ENCODE assay signal across 8 mouse cellular contexts in the genomic region with DNA sequence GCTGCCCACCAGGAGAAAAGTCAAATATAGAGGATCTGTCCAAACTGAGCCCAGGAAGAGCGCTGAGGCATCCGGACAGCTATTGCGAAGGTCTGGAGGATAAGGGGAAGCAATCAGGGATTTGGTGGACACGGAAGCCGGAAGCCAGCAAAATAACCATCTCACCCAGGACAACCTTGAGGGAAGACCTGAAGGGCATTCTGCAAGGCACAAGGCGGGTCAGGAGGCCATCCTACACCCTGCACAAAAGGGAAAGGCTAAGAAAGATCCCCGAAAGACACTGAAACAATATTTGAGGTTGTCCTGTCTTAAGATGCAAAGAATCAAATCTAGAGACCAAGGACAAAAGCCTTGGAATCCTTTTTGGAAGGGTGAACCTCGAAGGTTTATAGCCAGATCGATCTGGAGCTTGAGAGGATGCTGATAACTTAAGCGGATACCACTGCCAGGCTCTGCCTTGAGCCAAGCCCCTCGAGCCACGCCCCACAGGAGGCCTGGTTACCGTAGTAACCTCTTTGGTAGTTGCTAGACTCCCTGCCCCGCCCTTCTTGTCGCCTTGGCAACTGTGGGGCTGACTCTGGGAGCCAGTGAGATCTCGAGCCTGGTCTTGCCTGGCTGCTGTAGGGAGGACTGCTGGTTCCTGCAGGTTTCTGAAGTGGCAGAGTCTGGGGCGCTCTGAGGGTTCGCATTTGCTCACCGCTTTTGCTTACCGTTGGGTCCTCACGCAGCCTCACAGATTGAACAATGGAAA. TPM values are rescaled to one million over a fixed set of nuclear protein-coding genes. Genes with fewer than 3 reads are reported as not detected.
DNase-seq lines count a peak whose midpoint lies in the region; ATAC-seq and TF ChIP-seq lines count a peak whose summit lies in the region.

No protein-coding gene starts in this region.

- no peak for TF ChIP-seq CTCF in G1E (IDR thresholded peaks at IDR 0.05; ENCODE audit: low read depth, low read length)
- TF ChIP-seq CTCF in layer of hippocampus, adult 2 months (conservative IDR thresholded peaks at IDR 0.05): no peak

- ATAC-seq in G1E (ENCODE audit: extremely low read depth, insufficient number of reproducible peaks, low FRiP score, poor library complexity, severe bottlenecking): peak; percentile 40; the same call in 1 of the 2 replicates
- peak; percentile 90 for ATAC-seq in lung, embryonic 15.5 days (ENCODE audit: borderline replicate concordance, extremely low read depth, low FRiP score, low TSS enrichment)
- no peak for ATAC-seq in erythroblast, adult 5-6 weeks (replicated peaks; ENCODE audit: low FRiP score, poor library complexity, severe bottlenecking)

- H3K9me3 ChIP-seq in G1E (replicated peaks): no peaks in the 10 kb centered on the region
- H3K9me3 ChIP-seq in forebrain, embryonic 10.5 days: peaks cover 10% of the 10 kb centered on the region; the same call in 1 of the 2 replicates
- H3K9me3 ChIP-seq in lung, embryonic 15.5 days: no peaks in the 10 kb centered on the region

- WGBS in forebrain, embryonic 10.5 days: 24% methylated on average over 21 of the region's 21 CpGs
- 25% methylated on average over 21 of the region's 21 CpGs for WGBS in lung, embryonic 15.5 days

- H3K36me3 ChIP-seq in G1E (replicated peaks): no peaks in the 10 kb centered on the region
- no peaks in the 10 kb centered on the region for H3K36me3 ChIP-seq in forebrain, embryonic 10.5 days (replicated peaks)
- H3K36me3 ChIP-seq in lung, embryonic 15.5 days: no peaks in the 10 kb centered on the region

- no peak overlapping the region for H3K9ac ChIP-seq in lung, embryonic 15.5 days

- peaks cover 10% of the 10 kb centered on the region for H3K27me3 ChIP-seq in G1E (ENCODE audit: insufficient read depth, low read length)
- peaks cover 13% of the 10 kb centered on the region for H3K27me3 ChIP-seq in forebrain, embryonic 10.5 days (ENCODE audit: poor library complexity, severe bottlenecking)
- H3K27me3 ChIP-seq in lung, embryonic 15.5 days: 0 out of 2 replicates have a peak, but pooled peaks cover 3% of the 10 kb centered on the region

- H3K4me3 ChIP-seq in G1E (ENCODE audit: low read depth, low read length): no peak overlapping the region
- H3K4me3 ChIP-seq in brown adipose tissue, adult 24 weeks (ENCODE audit: insufficient read depth, low read depth, low read length): peak overlapping the region; percentile 47
- peak overlapping the region; percentile 56 for H3K4me3 ChIP-seq in forebrain, embryonic 10.5 days
- H3K4me3 ChIP-seq in layer of hippocampus, adult 2 months: peak overlapping the region; percentile 57
- H3K4me3 ChIP-seq in lung, embryonic 15.5 days: peak overlapping the region; percentile 33

- no peak overlapping the region for H3K27ac ChIP-seq in brown adipose tissue, adult 24 weeks (replicated peaks; ENCODE audit: low read depth, low read length)
- peak overlapping the region; percentile 89 for H3K27ac ChIP-seq in forebrain, embryonic 10.5 days
- H3K27ac ChIP-seq in layer of hippocampus, adult 2 months: peak overlapping the region; percentile 66
- no peak overlapping the region for H3K27ac ChIP-seq in lung, embryonic 15.5 days

- DNase-seq in G1E (ENCODE audit: low spot score): no peak
- DNase-seq in forebrain, embryonic 10.5 days (ENCODE audit: extremely low spot score, low spot score): peak; percentile 98
- peak; percentile 59 for DNase-seq in heart, postnatal 4 days
- DNase-seq in layer of hippocampus, adult 2 months (ENCODE audit: low spot score in 2 of 2): peak; percentile 77 to 89
- DNase-seq in retina, embryonic 14.5 days (ENCODE audit: low spot score): peak; percentile 97

- peak overlapping the region; percentile 55 for H3K4me2 ChIP-seq in lung, embryonic 15.5 days

- H3K4me1 ChIP-seq in G1E (ENCODE audit: insufficient read depth, low read depth, low read length): peaks cover 3% of the 10 kb centered on the region
- H3K4me1 ChIP-seq in brown adipose tissue, adult 24 weeks (ENCODE audit: control insufficient read depth, insufficient read depth, insufficient read length, low read length): no peaks in the 10 kb centered on the region
- peaks cover 25% of the 10 kb centered on the region for H3K4me1 ChIP-seq in forebrain, embryonic 10.5 days
- peaks cover 7% of the 10 kb centered on the region; the same call in 1 of the 2 replicates for H3K4me1 ChIP-seq in lung, embryonic 15.5 days

RNA-seq across cellular contexts. Expression of a gene that starts 13.1 kb away (rescaled TPM):
- total RNA-seq in G1E (2014; fragmentation: Nextera tagmentation) (not detected in 2 replicates), G1E (2017) (0.05 and 0.06 TPM in 2 replicates)
- under 0.01 TPM in 1 of 2 replicates, not detected in the other for polyA plus RNA-seq in G1E (2012)
- polyA plus RNA-seq in brown adipose tissue, adult 24 weeks (2012; ENCODE audit: insufficient read depth, insufficient read length, missing spikeins): not detected in 2 replicates
- 41.4 and 41.5 TPM in 2 replicates for polyA plus RNA-seq in forebrain, embryonic 10.5 days (2016; fragmentation: Nextera tagmentation; extraction: Ambion mirVana)
- total RNA-seq in heart, postnatal 4 days (2021): 1 to 10 TPM; 6.2 to 7.5 TPM
- 100 to 1,000 TPM; 609 to 644 TPM for total RNA-seq in layer of hippocampus, adult 2 months (2021)
- 6.5 and 10.8 TPM in 2 replicates for polyA plus RNA-seq in lung, embryonic 15.5 days (2015; fragmentation: Nextera tagmentation; extraction: Ambion mirVana)
- not detected in 2 replicates for total RNA-seq in erythroblast, adult 5-6 weeks (2015; ENCODE audit: low replicate concordance)
- total RNA-seq in erythroblast, adult 5-6 weeks (2017; ENCODE audit: low replicate concordance): under 0.01 TPM in 1 of 2 replicates, not detected in the other

RNA-seq across cellular contexts. Expression of a gene that starts 20.2 kb away (rescaled TPM):
- total RNA-seq in G1E (2014; fragmentation: Nextera tagmentation) (not detected in 2 replicates), G1E (2017) (not detected in 2 replicates)
- not detected in 2 replicates for polyA plus RNA-seq in G1E (2012)
- polyA plus RNA-seq in brown adipose tissue, adult 24 weeks (2012; ENCODE audit: insufficient read depth, insufficient read length, missing spikeins): not detected in 2 replicates
- polyA plus RNA-seq in forebrain, embryonic 10.5 days (2016; fragmentation: Nextera tagmentation; extraction: Ambion mirVana): not detected in 2 replicates
- not detected for total RNA-seq in heart, postnatal 4 days (2021)
- not detected for total RNA-seq in layer of hippocampus, adult 2 months (2021)
- polyA plus RNA-seq in lung, embryonic 15.5 days (2015; fragmentation: Nextera tagmentation; extraction: Ambion mirVana): not detected in 2 replicates
- total RNA-seq in erythroblast, adult 5-6 weeks (2015; ENCODE audit: low replicate concordance): not detected in 2 replicates
- not detected in 2 replicates for total RNA-seq in erythroblast, adult 5-6 weeks (2017; ENCODE audit: low replicate concordance)

RNA-seq across cellular contexts. Expression of a gene that starts 45.9 kb away (rescaled TPM):
- total RNA-seq in G1E (2014; fragmentation: Nextera tagmentation) (not detected in 2 replicates), G1E (2017) (0.05 TPM in 1 of 2 replicates, not detected in the other)
- polyA plus RNA-seq in G1E (2012): not detected in 2 replicates
- not detected in 2 replicates for polyA plus RNA-seq in brown adipose tissue, adult 24 weeks (2012; ENCODE audit: insufficient read depth, insufficient read length, missing spikeins)
- 0.92 and 1.0 TPM in 2 replicates for polyA plus RNA-seq in forebrain, embryonic 10.5 days (2016; fragmentation: Nextera tagmentation; extraction: Ambion mirVana)
- not detected for total RNA-seq in heart, postnatal 4 days (2021)
- not detected for total RNA-seq in layer of hippocampus, adult 2 months (2021)
- polyA plus RNA-seq in lung, embryonic 15.5 days (2015; fragmentation: Nextera tagmentation; extraction: Ambion mirVana): 14.1 and 16.7 TPM in 2 replicates
- total RNA-seq in erythroblast, adult 5-6 weeks (2015; ENCODE audit: low replicate concordance): not detected in 2 replicates
- not detected in 2 replicates for total RNA-seq in erythroblast, adult 5-6 weeks (2017; ENCODE audit: low replicate concordance)

RNA-seq across cellular contexts. Expression of a gene that starts 53.6 kb away (rescaled TPM):
- total RNA-seq in G1E (2014; fragmentation: Nextera tagmentation) (not detected in 2 replicates), G1E (2017) (0.06 and 0.11 TPM in 2 replicates)
- polyA plus RNA-seq in G1E (2012): not detected in 2 replicates
- polyA plus RNA-seq in brown adipose tissue, adult 24 weeks (2012; ENCODE audit: insufficient read depth, insufficient read length, missing spikeins): not detected in 2 replicates
- polyA plus RNA-seq in forebrain, embryonic 10.5 days (2016; fragmentation: Nextera tagmentation; extraction: Ambion mirVana): 0.05 and 0.12 TPM in 2 replicates
- under 1 TPM; 0.45 to 0.48 TPM for total RNA-seq in heart, postnatal 4 days (2021)
- total RNA-seq in layer of hippocampus, adult 2 months (2021): under 1 TPM; 0.22 to 0.36 TPM
- 3.2 and 3.7 TPM in 2 replicates for polyA plus RNA-seq in lung, embryonic 15.5 days (2015; fragmentation: Nextera tagmentation; extraction: Ambion mirVana)
- not detected in 2 replicates for total RNA-seq in erythroblast, adult 5-6 weeks (2015; ENCODE audit: low replicate concordance)
- total RNA-seq in erythroblast, adult 5-6 weeks (2017; ENCODE audit: low replicate concordance): not detected in 2 replicates

Comparison
In these comparisons a context has a peak if more than half of its experiments do, and no peak if none do; other contexts are left out.
1. H3K27ac ChIP-seq: peak in forebrain, embryonic 10.5 days (single experiment) and layer of hippocampus, adult 2 months (single experiment); none in brown adipose tissue, adult 24 weeks (single experiment) and lung, embryonic 15.5 days (single experiment).
2. RNA of a gene that starts 13.1 kb away (total RNA-seq): 609 to 644 TPM in layer of hippocampus, adult 2 months; 6.2 to 7.5 TPM in heart, postnatal 4 days, 0.05 to 0.06 TPM in G1E and under 0.01 TPM in erythroblast, adult 5-6 weeks; every median in the first group is over 10 times any median in the second.